Mouse (Mus musculus) yolk sac, embryonic 10.5 days (tissue): ENCODE measurements around the gene Olfr397.

Experiments
- DNase-seq: peaks from one replicate; pipeline ENCODE4 v3.0.0-alpha.2; 2017; ENCODE audit warnings: low spot score

Gene Olfr397

DNA sequence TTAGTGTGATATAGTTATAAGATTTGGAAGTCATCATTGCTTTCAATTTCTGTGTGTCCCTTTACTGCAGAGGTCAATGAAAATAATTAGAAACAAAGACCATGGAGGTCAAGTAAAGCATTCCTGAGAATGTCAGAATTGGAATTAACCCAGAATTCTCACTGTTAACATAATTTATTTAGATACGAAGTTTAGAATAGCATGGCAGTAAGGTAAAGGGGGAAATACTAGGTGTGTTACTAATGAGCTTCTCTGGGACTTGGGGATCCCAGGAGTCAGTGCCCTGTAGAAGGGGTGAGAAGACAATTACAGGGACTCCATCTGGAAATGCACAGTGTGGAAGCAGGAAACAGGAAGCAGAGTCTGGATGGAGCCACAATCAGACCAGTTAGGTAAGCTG lies at the start of gene Olfr397:
Gene Olfr397, plus strand, starts transcription at position 301 of the 400 bp plus-strand sequence.
- no peak for DNase-seq

DNA sequence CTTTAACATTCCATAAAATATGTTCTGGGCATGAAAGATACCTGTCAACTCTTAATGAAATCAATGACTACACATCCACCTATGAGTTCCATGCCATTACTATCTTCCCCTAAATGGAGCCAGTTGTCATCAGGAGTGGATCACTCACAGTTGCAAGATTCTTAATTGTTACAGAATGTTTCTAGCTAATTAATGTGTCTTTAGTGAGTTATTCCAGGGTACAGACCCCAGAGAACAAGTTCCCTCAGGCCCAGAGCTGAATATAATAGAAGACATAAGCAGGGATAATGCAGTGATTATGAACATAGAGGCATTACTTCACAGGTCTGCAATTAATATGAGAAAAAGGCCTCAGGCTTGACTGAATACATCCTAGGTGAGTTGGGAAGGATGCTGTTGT lies 24.2 kb upstream of the Olfr397 start, which contains the start of gene Olfr23:
Gene Olfr23, plus strand, starts transcription at position 301 of the 400 bp plus-strand sequence.
- no peak for DNase-seq

DNA sequence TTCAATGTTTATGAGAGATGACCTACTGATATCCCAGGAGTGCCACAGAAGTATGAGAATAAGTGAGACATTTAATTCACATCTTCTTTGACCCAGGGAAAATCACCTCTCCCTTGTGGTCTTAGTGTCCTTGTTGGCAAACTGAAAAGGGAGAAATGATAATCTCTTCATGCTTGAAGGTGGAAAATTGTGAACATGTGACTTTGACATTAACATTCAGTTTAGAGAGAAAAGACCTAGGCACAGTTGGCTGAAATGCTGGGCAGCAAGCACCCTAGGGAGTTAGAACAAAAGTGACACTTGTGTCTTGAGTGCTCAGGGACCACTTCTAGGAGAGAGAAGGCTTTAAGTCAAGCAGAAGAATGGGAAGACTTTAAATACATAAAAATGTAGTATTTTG lies 29.7 kb downstream of the Olfr397 start, which contains the start of gene Olfr398:
Gene Olfr398, minus strand, starts transcription at position 101 of the 400 bp plus-strand sequence.
- DNase-seq: no peak

DNA sequence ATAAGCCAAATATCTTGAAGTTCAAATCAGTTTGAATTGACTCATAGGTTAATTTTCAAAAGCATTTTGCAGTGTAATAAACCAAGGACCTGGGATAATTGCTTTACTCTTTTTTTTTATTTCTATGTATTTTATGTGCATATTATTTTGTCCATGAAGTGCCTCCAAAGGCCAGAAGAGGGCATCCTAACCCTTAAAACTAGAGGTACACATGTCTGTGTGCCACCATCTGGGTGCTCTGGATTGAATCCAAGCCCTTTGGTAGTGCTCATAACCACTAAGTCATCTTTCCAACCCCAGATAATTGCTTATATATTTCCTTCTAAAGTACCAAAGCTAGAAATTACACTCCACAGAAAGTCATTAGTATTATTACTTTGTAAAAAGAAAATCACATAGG lies 32.5 kb downstream of the Olfr397 start:
- DNase-seq: no peak
